Mouse (Mus musculus) megakaryocyte progenitor cell, adult 5-6 weeks (primary cell): ENCODE data around the gene Bcl2l2. TPM values are rescaled to one million over a fixed set of nuclear protein-coding genes. Genes with fewer than 3 reads are reported as not detected.
A peak's percentile ranks its signal among the peaks of the same experiment; 100 is the strongest.

Experiments used
- ATAC-seq: replicated peaks from 2 replicates; pipeline ENCODE4 v1.8.0; 2016; ENCODE audit warnings: mild to moderate bottlenecking, moderate TSS enrichment, inconsistent platforms; ENCODE audit not compliant: poor library complexity
- total RNA-seq, 2 experiments: library from RNA; stranded (forward) in 1 of 2; stranded (reverse) in 1 of 2; fragments of 157-497, 149-512 nt in 1 of 2; fragments of 200-1000 nt in 1 of 2; gene quantifications; 2 replicates each; pipeline versions ENCODE4 v1.2.3 to v1.2.4; 2015 to 2017

The Bcl2l2 gene
- total RNA-seq, 2 experiments from 2014 or later: 4.0 to 9.5 TPM

DNA sequence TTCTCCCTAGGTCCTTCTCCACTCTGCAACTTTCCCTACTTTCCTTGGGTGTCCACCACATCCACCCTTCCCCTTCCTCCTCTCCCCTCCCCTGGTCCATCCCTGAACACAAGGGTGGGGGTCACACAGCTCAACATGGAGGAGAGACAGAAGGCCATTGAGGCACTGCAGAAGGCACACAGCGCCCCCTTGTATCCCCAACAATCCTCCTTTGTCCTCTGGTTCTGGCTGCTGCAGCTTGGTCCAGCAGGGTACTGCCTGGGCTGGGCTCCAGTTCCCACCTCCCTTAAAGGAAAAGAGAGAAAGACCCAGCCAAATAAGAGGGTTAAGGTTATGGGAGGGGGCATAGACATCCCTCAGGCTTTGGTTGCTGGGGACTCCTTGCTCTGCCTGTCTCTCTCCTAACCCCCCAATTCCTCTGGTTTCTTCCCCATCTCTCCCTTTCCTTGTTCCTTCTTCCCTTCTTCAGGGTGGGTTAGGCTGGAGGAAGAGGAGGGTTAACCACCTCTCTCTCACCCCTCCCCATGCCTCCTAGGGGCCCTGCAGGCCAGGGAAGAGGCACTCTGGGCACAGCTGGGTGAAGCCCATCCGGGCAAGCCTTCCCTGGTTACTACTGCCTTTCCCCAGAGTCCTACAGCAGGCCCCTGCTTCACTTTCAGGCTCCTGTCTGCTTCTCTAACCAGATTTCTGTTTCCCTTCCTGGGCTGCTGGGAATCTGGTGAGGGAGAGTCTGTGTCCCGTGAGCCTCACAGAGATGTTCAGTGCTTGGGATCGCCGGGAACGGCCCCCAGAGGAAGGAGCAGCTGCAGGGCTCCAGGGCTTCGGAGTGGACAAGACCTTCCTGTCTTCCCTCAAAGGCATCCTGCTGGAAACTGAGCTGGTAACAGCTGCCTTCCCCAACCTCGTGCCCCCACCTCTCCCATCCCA is 53.0 kb downstream of the Bcl2l2 start, which contains the start of gene Cmtm5:
Gene Cmtm5, plus strand, starts transcription at position 358 of the 927 bp plus-strand sequence.
- ATAC-seq: no peak

GRCm38 (mm10) chr14:54936831-54937160 is 53.6 kb downstream of the Bcl2l2 start:
- peak; percentile 61 for ATAC-seq

- ATAC-seq: no peak
Measured at GRCm38 (mm10) chr14:54937361-54938182, 54.4 kb downstream of the Bcl2l2 start.

Other genes with a start within 250 kb of the Bcl2l2 start
- gene Gm17606, start 242.4 kb upstream of the Bcl2l2 start, total RNA-seq (2015): not detected in 2 replicates
- gene Gm17606, start 242.4 kb upstream of the Bcl2l2 start, total RNA-seq (2017): not detected in 2 replicates
- 0.39 and 0.62 TPM in 2 replicates for gene Cdh24, start 242.0 kb upstream of the Bcl2l2 start, total RNA-seq (2015)
- 0.71 and 0.92 TPM in 2 replicates for gene Cdh24, start 242.0 kb upstream of the Bcl2l2 start, total RNA-seq (2017)
- gene 1700123O20Rik, start 197.2 kb upstream of the Bcl2l2 start, total RNA-seq (2015): 75.7 and 80.2 TPM in 2 replicates
- 47.3 and 52.3 TPM in 2 replicates for gene 1700123O20Rik, start 197.2 kb upstream of the Bcl2l2 start, total RNA-seq (2017)
- 170 and 177 TPM in 2 replicates for gene Acin1, start 196.4 kb upstream of the Bcl2l2 start, total RNA-seq (2015)
- 223 and 235 TPM in 2 replicates for gene Acin1, start 196.4 kb upstream of the Bcl2l2 start, total RNA-seq (2017)
- gene Gm29776, start 184.5 kb upstream of the Bcl2l2 start, total RNA-seq (2015): 0.12 TPM in 1 of 2 replicates, not detected in the other
- gene Gm29776, start 184.5 kb upstream of the Bcl2l2 start, total RNA-seq (2017): not detected in 2 replicates
- 24.2 and 33.5 TPM in 2 replicates for gene Cebpe, start 171.2 kb upstream of the Bcl2l2 start, total RNA-seq (2015)
- 52.6 and 82.0 TPM in 2 replicates for gene Cebpe, start 171.2 kb upstream of the Bcl2l2 start, total RNA-seq (2017)
- 4.7 and 7.7 TPM in 2 replicates for gene Slc7a8, start 101.4 kb upstream of the Bcl2l2 start, total RNA-seq (2015)
- 1.4 and 2.0 TPM in 2 replicates for gene Slc7a8, start 101.4 kb upstream of the Bcl2l2 start, total RNA-seq (2017)
- not detected in 2 replicates for gene Rnf212b, start 69.2 kb upstream of the Bcl2l2 start, total RNA-seq (2015)
- not detected in 2 replicates for gene Rnf212b, start 69.2 kb upstream of the Bcl2l2 start, total RNA-seq (2017)
- gene Homez, start 12.4 kb upstream of the Bcl2l2 start, total RNA-seq (2015): 9.6 and 20.5 TPM in 2 replicates
- gene Homez, start 12.4 kb upstream of the Bcl2l2 start, total RNA-seq (2017): 10.0 and 15.0 TPM in 2 replicates
- 19.0 and 26.3 TPM in 2 replicates for gene Ppp1r3e, start 5.8 kb upstream of the Bcl2l2 start, total RNA-seq (2015)
- 2.8 and 5.0 TPM in 2 replicates for gene Ppp1r3e, start 5.8 kb upstream of the Bcl2l2 start, total RNA-seq (2017)
- gene Gm20521, start 64 bp downstream of the Bcl2l2 start, total RNA-seq (2015): not detected in 2 replicates
- gene Gm20521, start 64 bp downstream of the Bcl2l2 start, total RNA-seq (2017): 0.30 and 1.5 TPM in 2 replicates
- gene Pabpn1, start 9.1 kb downstream of the Bcl2l2 start, total RNA-seq (2015): 103 and 113 TPM in 2 replicates
- 320 and 416 TPM in 2 replicates for gene Pabpn1, start 9.1 kb downstream of the Bcl2l2 start, total RNA-seq (2017)
- gene Slc22a17, start 29.8 kb downstream of the Bcl2l2 start, total RNA-seq (2015): 1.3 and 3.0 TPM in 2 replicates
- gene Slc22a17, start 29.8 kb downstream of the Bcl2l2 start, total RNA-seq (2017): 1.3 and 1.4 TPM in 2 replicates
- gene Efs, start 42.7 kb downstream of the Bcl2l2 start, total RNA-seq (2015): not detected in 2 replicates
- not detected in 2 replicates for gene Efs, start 42.7 kb downstream of the Bcl2l2 start, total RNA-seq (2017)
- gene Il25, start 49.3 kb downstream of the Bcl2l2 start, total RNA-seq (2015): not detected in 2 replicates
- not detected in 2 replicates for gene Il25, start 49.3 kb downstream of the Bcl2l2 start, total RNA-seq (2017)
- not detected in 2 replicates for gene Cmtm5, start 52.9 kb downstream of the Bcl2l2 start, total RNA-seq (2015)
- not detected in 2 replicates for gene Cmtm5, start 52.9 kb downstream of the Bcl2l2 start, total RNA-seq (2017)
- not detected in 2 replicates for gene Myh6, start 83.5 kb downstream of the Bcl2l2 start, total RNA-seq (2015)
- gene Myh6, start 83.5 kb downstream of the Bcl2l2 start, total RNA-seq (2017): not detected in 2 replicates
- gene Gm17428, start 93.6 kb downstream of the Bcl2l2 start, total RNA-seq (2015): not detected in 2 replicates
- not detected in 2 replicates for gene Gm17428, start 93.6 kb downstream of the Bcl2l2 start, total RNA-seq (2017)
- not detected in 2 replicates for gene Myh7, start 111.2 kb downstream of the Bcl2l2 start, total RNA-seq (2015)
- gene Myh7, start 111.2 kb downstream of the Bcl2l2 start, total RNA-seq (2017): not detected in 2 replicates
- 57.0 and 72.1 TPM in 2 replicates for gene Ngdn, start 132.1 kb downstream of the Bcl2l2 start, total RNA-seq (2015)
- 58.4 and 63.3 TPM in 2 replicates for gene Ngdn, start 132.1 kb downstream of the Bcl2l2 start, total RNA-seq (2017)
- 2.5 and 3.1 TPM in 2 replicates for gene Zfhx2, start 208.9 kb downstream of the Bcl2l2 start, total RNA-seq (2015)
- 0.75 and 1.1 TPM in 2 replicates for gene Zfhx2, start 208.9 kb downstream of the Bcl2l2 start, total RNA-seq (2017)
- gene Thtpa, start 211.4 kb downstream of the Bcl2l2 start, total RNA-seq (2015): 7.3 and 7.7 TPM in 2 replicates
- 10.9 and 11.5 TPM in 2 replicates for gene Thtpa, start 211.4 kb downstream of the Bcl2l2 start, total RNA-seq (2017)
- gene Ap1g2, start 223.2 kb downstream of the Bcl2l2 start, total RNA-seq (2015): 31.3 and 52.7 TPM in 2 replicates
- 17.4 and 18.3 TPM in 2 replicates for gene Ap1g2, start 223.2 kb downstream of the Bcl2l2 start, total RNA-seq (2017)
- gene Jph4, start 233.6 kb downstream of the Bcl2l2 start, total RNA-seq (2015): not detected in 2 replicates
- not detected in 2 replicates for gene Jph4, start 233.6 kb downstream of the Bcl2l2 start, total RNA-seq (2017)